Mouse (Mus musculus): ENCODE measurements at regions not wholly inside any gene's neighbourhood (a gene's known extent, or its start where the extent isn't known, plus 50 kb on each side); places are given as distances from the start of the nearest gene placed in this dataset.

GRCm38 (mm10) chr2:50743785-50744258 lies 405.1 kb downstream of the Rnd3 start:
- H3K4me1 ChIP-seq, result no peaks in the 10 kb centered on the region
- 98% methylated on average over 3 of the region's 3 CpGs for WGBS
- peak; percentile 53; the same call in 1 of the 2 replicates for ATAC-seq (ENCODE audit: insufficient read depth, low FRiP score, low read depth)

GRCm38 (mm10) chr2:50742421-50742820 lies 406.5 kb downstream of the Rnd3 start:
- H3K4me3 ChIP-seq (replicated peaks), result no peak overlapping the region
- no peak overlapping the region for H3K9ac ChIP-seq
- H3K4me1 ChIP-seq, result no peaks in the 10 kb centered on the region
- ATAC-seq (ENCODE audit: insufficient read depth, low FRiP score, low read depth), result no peak
- H3K4me2 ChIP-seq, result no peak overlapping the region
- H3K27ac ChIP-seq, result no peak overlapping the region
- H3K9me3 ChIP-seq, result no peaks in the 10 kb centered on the region
- no peaks in the 10 kb centered on the region for H3K27me3 ChIP-seq (replicated peaks)
- no peaks in the 10 kb centered on the region for H3K36me3 ChIP-seq
- 65% methylated on average over 2 of the region's 2 CpGs for WGBS

More at GRCm38 (mm10) chr2:50743785-50744258, 405.1 kb downstream of the Rnd3 start:
- Histone ChIP-seq H3K4me2 (no peak overlapping the region), H3K9me3 (no peaks in the 10 kb centered on the region), H3K9ac (no peak overlapping the region), H3K4me3 (replicated peaks) (no peak overlapping the region), H3K27me3 (replicated peaks) (no peaks in the 10 kb centered on the region), H3K36me3 (no peaks in the 10 kb centered on the region), H3K27ac (no peak overlapping the region)

DNA sequence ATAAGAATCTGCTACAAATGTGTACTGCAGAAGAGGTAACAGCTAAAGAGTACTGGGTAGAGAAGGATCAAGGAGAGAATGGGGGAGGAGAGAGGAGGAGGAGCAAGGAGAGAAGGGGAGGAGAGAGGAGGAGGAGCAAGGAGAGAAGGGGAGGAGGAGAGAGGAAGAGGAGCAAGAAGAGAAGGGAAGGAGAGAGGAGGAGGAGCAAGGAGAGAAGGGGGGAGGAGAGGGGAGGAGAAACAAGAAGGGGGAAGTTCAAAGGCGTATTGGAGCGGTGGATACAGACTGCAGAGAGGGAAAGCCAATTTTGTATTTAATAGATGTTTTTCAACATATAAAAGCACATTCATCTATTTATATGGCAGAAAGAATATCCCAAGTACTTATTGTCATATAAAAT lies 407.6 kb downstream of the Rnd3 start:
- Histone ChIP-seq H3K9ac (no peak overlapping the region), H3K4me2 (no peak overlapping the region), H3K9me3 (no peaks in the 10 kb centered on the region), H3K27me3 (replicated peaks) (no peaks in the 10 kb centered on the region), H3K36me3 (no peaks in the 10 kb centered on the region), H3K4me3 (replicated peaks) (no peak overlapping the region), H3K4me1 (no peaks in the 10 kb centered on the region), H3K27ac (no peak overlapping the region)
- ATAC-seq (ENCODE audit: insufficient read depth, low FRiP score, low read depth), result no peak
- WGBS, result 83% methylated on average over 2 of the region's 2 CpGs

DNA sequence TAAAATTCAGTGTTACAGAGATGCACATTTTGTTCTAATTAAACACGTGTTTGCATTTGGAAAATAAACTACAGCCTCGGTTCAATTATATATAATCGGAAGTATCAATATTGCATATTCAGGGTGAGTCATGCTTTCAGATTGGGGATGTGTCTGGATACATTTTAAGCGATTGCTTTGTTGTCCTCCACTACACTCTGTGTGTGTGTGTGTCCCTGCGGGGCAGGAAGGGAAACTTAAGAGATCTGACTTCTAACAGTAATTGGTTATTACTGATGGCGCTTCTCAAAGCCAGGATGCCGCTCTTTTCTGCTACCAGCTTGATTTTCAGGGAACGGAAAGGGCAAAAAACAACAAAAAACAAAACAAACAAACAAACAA lies 409.3 kb downstream of the Rnd3 start:
- Histone ChIP-seq H3K4me3 (replicated peaks) (no peak overlapping the region), H3K27ac (no peak overlapping the region), H3K36me3 (no peaks in the 10 kb centered on the region), H3K9me3 (no peaks in the 10 kb centered on the region), H3K9ac (no peak overlapping the region), H3K4me2 (no peak overlapping the region), H3K4me1 (no peaks in the 10 kb centered on the region), H3K27me3 (replicated peaks) (no peaks in the 10 kb centered on the region)
- ATAC-seq (ENCODE audit: insufficient read depth, low FRiP score, low read depth), result no peak
- 83% methylated on average over 8 of the region's 8 CpGs for WGBS

DNA sequence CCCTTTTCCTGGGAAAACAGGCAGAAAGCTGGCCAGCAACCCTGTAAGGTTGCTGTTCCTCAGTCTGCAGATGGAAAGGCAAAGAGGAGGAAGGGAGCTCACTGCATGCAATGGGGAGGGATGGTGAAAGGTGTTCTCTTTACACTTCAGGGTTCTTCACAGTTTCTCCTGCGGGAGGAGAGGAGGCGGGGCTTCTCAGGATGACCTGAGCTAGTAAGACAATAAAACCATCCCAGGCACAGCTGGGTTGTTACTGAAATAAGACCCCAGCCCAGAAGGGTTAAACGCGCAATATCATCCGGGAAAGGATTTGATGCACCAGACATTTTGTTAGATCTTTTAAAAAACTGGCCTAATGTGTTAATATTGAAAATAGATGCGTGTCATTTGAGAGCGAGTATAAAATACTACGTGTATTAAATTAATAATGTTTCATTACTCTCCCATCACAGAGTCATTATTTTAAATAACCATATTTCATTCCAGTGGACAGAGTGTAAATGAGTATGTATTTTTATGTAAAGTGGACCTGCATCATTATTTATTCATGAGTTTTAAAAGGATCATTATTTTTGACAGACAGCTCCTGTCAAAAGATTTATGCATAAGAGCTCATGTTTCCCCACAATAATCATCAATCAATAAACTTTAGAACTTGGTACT lies 409.8 kb downstream of the Rnd3 start:
- Histone ChIP-seq H3K27me3 (replicated peaks) (no peaks in the 10 kb centered on the region), H3K27ac (no peak overlapping the region), H3K9me3 (no peaks in the 10 kb centered on the region), H3K4me3 (replicated peaks) (no peak overlapping the region), H3K4me2 (no peak overlapping the region), H3K9ac (no peak overlapping the region), H3K4me1 (no peaks in the 10 kb centered on the region), H3K36me3 (no peaks in the 10 kb centered on the region)
- 65% methylated on average over 8 of the region's 8 CpGs for WGBS
- ATAC-seq (ENCODE audit: insufficient read depth, low FRiP score, low read depth), result no peak

GRCm38 (mm10) chr2:50737706-50738105 lies 411.2 kb downstream of the Rnd3 start:
- ATAC-seq (ENCODE audit: insufficient read depth, low FRiP score, low read depth), result no peak
- Histone ChIP-seq H3K27me3 (replicated peaks) (no peaks in the 10 kb centered on the region), H3K4me1 (no peaks in the 10 kb centered on the region), H3K9ac (no peak overlapping the region), H3K36me3 (no peaks in the 10 kb centered on the region), H3K9me3 (no peaks in the 10 kb centered on the region), H3K4me3 (replicated peaks) (no peak overlapping the region), H3K27ac (no peak overlapping the region), H3K4me2 (no peak overlapping the region)
- 76% methylated on average over 9 of the region's 9 CpGs for WGBS

DNA sequence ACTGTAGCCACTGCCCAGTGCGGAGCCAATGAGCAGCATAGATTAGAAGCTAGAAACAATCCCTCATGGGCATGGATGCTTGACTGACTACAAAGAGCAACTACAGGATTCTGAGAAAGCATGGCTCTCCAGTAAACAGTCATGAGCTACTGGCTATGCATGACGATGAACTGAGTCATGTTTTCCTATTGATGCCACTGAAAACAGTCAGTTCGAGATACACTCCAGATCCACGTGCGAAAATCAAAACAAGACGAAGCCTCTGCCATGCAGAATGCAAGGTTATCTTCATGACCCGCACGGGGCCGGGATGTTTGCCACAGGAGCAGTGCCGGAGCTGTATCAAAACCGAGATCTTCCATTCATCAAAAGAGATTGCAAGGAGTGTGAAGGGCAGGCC lies 413.9 kb downstream of the Rnd3 start:
- H3K9ac ChIP-seq, result no peak overlapping the region
- no peak overlapping the region for H3K4me2 ChIP-seq
- no peaks in the 10 kb centered on the region for H3K4me1 ChIP-seq
- H3K4me3 ChIP-seq (replicated peaks), result no peak overlapping the region
- no peak for ATAC-seq (ENCODE audit: insufficient read depth, low FRiP score, low read depth)
- H3K36me3 ChIP-seq, result no peaks in the 10 kb centered on the region
- H3K9me3 ChIP-seq, result no peaks in the 10 kb centered on the region
- WGBS, result 48% methylated on average over 11 of the region's 11 CpGs
- H3K27ac ChIP-seq, result no peak overlapping the region
- H3K27me3 ChIP-seq (replicated peaks), result no peaks in the 10 kb centered on the region

- 37% methylated on average over 3 of the region's 3 CpGs for WGBS
- 0 out of 2 replicates have a peak, but pooled peaks cover 2% of the 10 kb centered on the region for H3K4me1 ChIP-seq
- no peak overlapping the region for H3K4me3 ChIP-seq (replicated peaks)
- H3K36me3 ChIP-seq, result no peaks in the 10 kb centered on the region
- H3K9ac ChIP-seq, result no peak overlapping the region
- H3K9me3 ChIP-seq, result no peaks in the 10 kb centered on the region
- H3K27me3 ChIP-seq (replicated peaks), result no peaks in the 10 kb centered on the region
- no peak for ATAC-seq (ENCODE audit: insufficient read depth, low FRiP score, low read depth)
- no peak overlapping the region for H3K27ac ChIP-seq
- H3K4me2 ChIP-seq, result no peak overlapping the region
Observed at GRCm38 (mm10) chr2:50706652-50707051, 410.1 kb upstream of the Mmadhc start.

DNA sequence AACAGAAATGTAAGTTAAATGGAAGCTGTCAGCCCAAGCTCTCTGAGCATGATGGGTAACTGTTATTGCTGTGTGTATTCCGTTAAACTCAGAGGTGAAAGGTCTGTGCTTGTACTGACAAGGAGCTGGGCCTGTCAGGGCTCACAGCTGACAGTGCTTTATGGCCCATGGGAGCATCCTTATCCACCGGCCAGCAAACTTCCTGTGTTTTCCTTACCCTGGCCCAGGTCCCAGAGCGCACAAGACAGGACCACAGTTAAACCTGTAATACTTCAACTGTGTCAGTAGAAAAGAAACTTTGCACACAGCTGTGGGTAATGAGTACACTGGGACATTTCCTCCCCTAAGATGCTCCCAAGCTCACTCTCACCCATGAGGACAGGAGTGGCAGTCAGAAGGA lies 407.7 kb upstream of the Mmadhc start:
- no peak overlapping the region for H3K4me3 ChIP-seq (replicated peaks)
- no peak overlapping the region for H3K9ac ChIP-seq
- no peak overlapping the region for H3K4me2 ChIP-seq
- H3K27me3 ChIP-seq (replicated peaks), result no peaks in the 10 kb centered on the region
- WGBS, result 28% methylated on average over 3 of the region's 3 CpGs
- no peaks in the 10 kb centered on the region for H3K36me3 ChIP-seq
- no peaks in the 10 kb centered on the region for H3K9me3 ChIP-seq
- peak; percentile 63 for ATAC-seq (ENCODE audit: insufficient read depth, low FRiP score, low read depth)
- H3K27ac ChIP-seq, result peak overlapping the region; percentile 59
- H3K4me1 ChIP-seq, result 0 out of 2 replicates have a peak, but pooled peaks cover 2% of the 10 kb centered on the region

DNA sequence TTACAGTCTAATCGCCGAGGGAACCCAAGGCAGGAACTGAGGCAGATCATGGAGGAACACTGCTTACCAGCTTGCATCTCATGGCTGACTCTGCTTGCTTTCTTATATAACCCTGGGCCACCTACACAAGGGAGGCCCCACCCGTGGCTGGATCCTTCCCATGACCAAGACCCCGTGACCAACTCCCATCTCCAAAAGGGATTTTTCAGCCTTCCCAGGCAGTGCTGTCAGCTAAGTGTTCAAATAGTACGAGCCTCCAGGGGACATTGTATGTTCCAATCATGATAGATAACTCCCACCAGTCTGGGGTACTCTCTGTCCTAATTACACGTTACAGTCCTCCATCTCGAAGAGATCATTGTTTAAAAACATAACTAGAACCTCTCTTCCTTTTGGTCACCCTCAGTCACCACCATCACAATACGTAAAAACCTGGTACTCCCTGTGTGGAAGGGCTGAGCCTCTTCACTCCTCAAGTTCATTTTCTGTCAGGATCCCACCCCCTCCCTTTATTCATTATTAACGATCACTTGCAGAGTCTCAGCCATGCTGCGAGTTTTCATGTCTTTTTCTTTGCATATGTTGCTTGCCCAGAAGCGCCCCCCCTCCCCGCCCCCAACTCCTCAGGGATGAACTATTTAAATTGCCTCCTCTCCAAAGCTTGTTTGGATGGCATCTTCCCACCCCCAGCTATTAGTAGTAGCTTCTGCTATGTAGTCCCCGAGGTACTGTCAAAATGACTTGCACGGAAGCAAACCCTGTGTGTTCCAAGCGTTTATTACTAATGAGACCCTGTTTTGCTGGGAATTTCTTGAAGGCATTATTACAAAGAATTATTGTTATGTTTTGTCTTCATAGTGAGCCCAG lies 406.2 kb upstream of the Mmadhc start:
- Histone ChIP-seq H3K4me2 (no peak overlapping the region), H3K27ac (no peak overlapping the region), H3K4me3 (replicated peaks) (no peak overlapping the region), H3K27me3 (replicated peaks) (no peaks in the 10 kb centered on the region), H3K9ac (no peak overlapping the region), H3K9me3 (no peaks in the 10 kb centered on the region), H3K4me1 (0 out of 2 replicates have a peak, but pooled peaks cover 2% of the 10 kb centered on the region), H3K36me3 (no peaks in the 10 kb centered on the region)
- ATAC-seq (ENCODE audit: insufficient read depth, low FRiP score, low read depth), result no peak
- 74% methylated on average over 15 of the region's 15 CpGs for WGBS

DNA sequence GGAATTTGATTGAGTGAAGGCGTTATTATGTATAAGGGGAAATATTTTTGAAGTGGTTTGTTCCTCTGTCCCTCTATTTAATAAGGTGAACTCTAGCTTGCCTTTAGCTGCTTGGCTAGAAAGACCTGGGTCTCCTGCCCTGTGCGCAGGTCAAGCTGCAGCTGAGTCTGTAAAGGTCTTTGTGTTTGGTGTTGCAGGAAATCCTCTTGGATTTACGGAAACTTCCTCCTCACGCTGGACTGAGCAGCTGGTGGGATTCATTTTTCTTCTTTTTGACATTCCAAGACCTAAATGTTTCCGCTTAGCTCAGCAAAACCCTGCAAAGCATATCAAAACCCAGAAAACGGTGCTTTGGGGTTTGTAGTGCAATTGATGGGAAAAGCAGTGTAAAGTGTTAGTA lies 402.2 kb upstream of the Mmadhc start:
- ATAC-seq (ENCODE audit: insufficient read depth, low FRiP score, low read depth), result no peak
- Histone ChIP-seq H3K4me3 (replicated peaks) (no peak overlapping the region), H3K4me2 (no peak overlapping the region), H3K27ac (no peak overlapping the region), H3K9me3 (no peaks in the 10 kb centered on the region), H3K36me3 (no peaks in the 10 kb centered on the region), H3K27me3 (replicated peaks) (no peaks in the 10 kb centered on the region), H3K9ac (no peak overlapping the region), H3K4me1 (0 out of 2 replicates have a peak, but pooled peaks cover 2% of the 10 kb centered on the region)
- WGBS, result 37% methylated on average over 6 of the region's 6 CpGs

DNA sequence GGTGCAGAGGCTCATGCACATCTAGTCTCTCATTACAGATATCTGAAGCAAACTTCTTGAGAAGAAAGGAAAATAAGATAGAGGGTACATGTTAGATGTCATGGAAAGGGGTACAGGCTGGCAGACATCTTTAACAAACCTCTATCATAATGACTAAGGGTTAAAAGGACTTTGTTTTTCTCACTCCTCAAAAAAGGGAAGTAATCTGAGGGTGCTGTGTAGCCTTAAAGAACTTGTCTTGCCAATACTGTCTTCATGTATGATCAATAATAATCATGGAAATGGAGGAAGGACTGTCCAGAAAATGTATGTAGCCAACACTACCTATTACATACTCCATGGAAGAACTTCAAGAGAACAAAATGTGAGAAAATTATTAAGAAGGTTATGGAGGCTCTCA lies 400.0 kb upstream of the Mmadhc start:
- Histone ChIP-seq H3K27ac (no peak overlapping the region), H3K4me3 (replicated peaks) (no peak overlapping the region), H3K9ac (no peak overlapping the region), H3K36me3 (no peaks in the 10 kb centered on the region), H3K9me3 (no peaks in the 10 kb centered on the region), H3K4me1 (no peaks in the 10 kb centered on the region), H3K4me2 (no peak overlapping the region), H3K27me3 (replicated peaks) (no peaks in the 10 kb centered on the region)
- no peak for ATAC-seq (ENCODE audit: insufficient read depth, low FRiP score, low read depth)
